Mouse (Mus musculus) C2C12 (cell line): ENCODE measurements at regions not wholly inside any gene's neighbourhood (a gene's known extent, or its start where the extent isn't known, plus 50 kb on each side); places are given as distances from the start of the nearest gene placed in this dataset.

Experiments
- CEBPB ChIP-seq: IDR thresholded peaks from one replicate; pipeline ENCODE4 v1.6.1; 2011; ENCODE audit warnings: low read depth, mild to moderate bottlenecking, control low read depth, moderate library complexity
- CTCF ChIP-seq: IDR thresholded peaks from one replicate; pipeline ENCODE4 v1.5.1; 2011; ENCODE audit not compliant: control insufficient read depth, insufficient read depth, insufficient read length
- FOSL1 ChIP-seq: IDR thresholded peaks from one replicate; pipeline ENCODE4 v1.8.0; 2011; ENCODE audit warnings: mild to moderate bottlenecking, low read length; ENCODE audit not compliant: poor library complexity, insufficient read depth, severe bottlenecking
- MAX ChIP-seq: IDR thresholded peaks from one replicate; pipeline ENCODE4 v1.6.1; 2011; ENCODE audit warnings: mild to moderate bottlenecking, control low read depth
- MYOD1 ChIP-seq: IDR thresholded peaks from one replicate; pipeline ENCODE4 v1.6.1; 2011; ENCODE audit warnings: low read depth; ENCODE audit not compliant: control insufficient read depth, insufficient read length
- MYOG ChIP-seq: IDR thresholded peaks from one replicate; pipeline ENCODE4 v1.6.1; 2011; ENCODE audit not compliant: control insufficient read depth, insufficient read length; ENCODE audit errors: extremely low read depth
- USF1 ChIP-seq: IDR thresholded peaks from one replicate; pipeline ENCODE4 v1.6.1; 2011; ENCODE audit warnings: low read depth, mild to moderate bottlenecking, control low read depth, moderate library complexity

DNA sequence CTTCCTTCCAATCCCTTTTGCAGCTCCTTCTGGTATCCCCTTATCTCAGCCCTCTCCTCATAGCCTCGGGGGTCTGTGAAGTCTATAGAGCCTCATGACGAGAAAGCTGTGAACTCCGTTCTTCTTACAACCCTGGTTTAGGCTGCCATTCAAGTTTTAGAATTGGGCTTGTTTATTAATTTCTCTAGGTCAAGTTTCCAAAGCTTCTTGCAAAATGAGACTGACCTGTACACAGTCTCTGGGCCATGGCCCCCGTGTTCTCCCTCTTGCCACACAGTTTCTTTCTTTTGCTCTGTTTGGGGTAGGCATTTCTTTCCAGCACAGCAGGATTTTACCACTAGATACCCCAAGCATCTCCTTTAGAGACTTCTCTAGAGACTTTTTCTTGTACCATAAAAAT lies 322.0 kb upstream of the Zeb2 start:
- TF ChIP-seq CTCF (no peak), CEBPB (no peak), MAX (no peak), USF1 (no peak), MYOD1 (no peak), MYOG (no peak), FOSL1 (no peak)
